Comparison of ENCODE assay signal across 26 mouse cellular contexts in genomic region chr12:112767036-112767890, GRCm38 (mm10). TPM values are rescaled to one million over a fixed set of nuclear protein-coding genes. Genes with fewer than 3 reads are reported as not detected.
A peak's percentile ranks its signal among the peaks of the same experiment; 100 is the strongest.
DNase-seq lines count a peak whose midpoint lies in the region; ATAC-seq and TF ChIP-seq lines count a peak whose summit lies in the region.
"Had no signal": no experiment of that assay in that cellular context is flagged by ENCODE, and none has a peak within 500 bp of the region (broad histone marks: within the 10 kb centered on the region; RNA-seq: fewer than 3 reads in every experiment).

No protein-coding gene starts in this region.

- no peak for TF ChIP-seq CTCF in midbrain, postnatal 0 days (IDR thresholded peaks at IDR 0.05)

- no peaks in the 10 kb centered on the region for H3K36me3 ChIP-seq in midbrain, postnatal 0 days (ENCODE audit: insufficient read depth, low read length)
- H3K36me3 ChIP-seq in midbrain, embryonic 14.5 days (ENCODE audit: control insufficient read depth, insufficient read depth, low read length): no peaks in the 10 kb centered on the region
- H3K36me3 ChIP-seq in ES-E14 (ENCODE audit: control insufficient read depth, insufficient read depth, low read length, poor library complexity, severe bottlenecking): no peaks in the 10 kb centered on the region
- H3K36me3 ChIP-seq: forebrain, embryonic 15.5 days; heart, embryonic 12.5 days; hindbrain, embryonic 15.5 days; kidney, embryonic 15.5 days; limb, embryonic 12.5 days; liver, embryonic 15.5 days; midbrain, embryonic 15.5 days; neural tube, embryonic 12.5 days had no signal

- no peak for ATAC-seq in midbrain, postnatal 0 days (ENCODE audit: low FRiP score)
- no peak for ATAC-seq in midbrain, embryonic 14.5 days (ENCODE audit: low FRiP score, low TSS enrichment)
- ATAC-seq: forebrain, embryonic 15.5 days; midbrain, embryonic 15.5 days; Patski had no signal

- WGBS in midbrain, postnatal 0 days: 90% methylated on average over 16 of the region's 16 CpGs
- WGBS in midbrain, embryonic 14.5 days: 90% methylated on average over 16 of the region's 16 CpGs

- H3K27ac ChIP-seq in midbrain, postnatal 0 days (ENCODE audit: low read depth, low read length): no peak overlapping the region
- H3K27ac ChIP-seq in midbrain, embryonic 14.5 days (replicated peaks; ENCODE audit: low read depth, low read length): no peak overlapping the region
- H3K27ac ChIP-seq in ES-E14 (ENCODE audit: insufficient read depth, low read depth, low read length, poor library complexity, severe bottlenecking): peak overlapping the region; percentile 10; the same call in 1 of the 2 replicates
- H3K27ac ChIP-seq: forebrain, embryonic 15.5 days; hindbrain, embryonic 15.5 days; kidney, embryonic 15.5 days; limb, embryonic 12.5 days; liver, embryonic 15.5 days; midbrain, embryonic 15.5 days; neural tube, embryonic 12.5 days; stomach, postnatal 0 days had no signal

- in situ Hi-C loops in ES-E14 (cut with MboI; ENCODE audit: low sequenced_read_pairs in 2 of 2, unreplicated experiment in 2 of 2): no loop called here

- no peak overlapping the region for H3K4me3 ChIP-seq in midbrain, postnatal 0 days (ENCODE audit: low read depth, low read length)
- no peak overlapping the region for H3K4me3 ChIP-seq in midbrain, embryonic 14.5 days (replicated peaks; ENCODE audit: low read depth, low read length)
- H3K4me3 ChIP-seq in ES-E14 (ENCODE audit: insufficient read depth in 1 of 2, low read depth in 1 of 2, low read length in 2 of 2, poor library complexity in 1 of 2, severe bottlenecking in 1 of 2): no peak overlapping the region
- H3K4me3 ChIP-seq: forebrain, embryonic 15.5 days; heart, embryonic 12.5 days; hindbrain, embryonic 15.5 days; kidney, embryonic 15.5 days; limb, embryonic 12.5 days; liver, embryonic 15.5 days; midbrain, embryonic 15.5 days; neural tube, embryonic 12.5 days had no signal

- H3K27me3 ChIP-seq in midbrain, postnatal 0 days (ENCODE audit: insufficient read depth, low read length): no peaks in the 10 kb centered on the region
- H3K27me3 ChIP-seq in midbrain, embryonic 14.5 days (ENCODE audit: control insufficient read depth, insufficient read depth, low read length): no peaks in the 10 kb centered on the region
- H3K27me3 ChIP-seq: forebrain, embryonic 15.5 days; heart, embryonic 12.5 days; hindbrain, embryonic 15.5 days; kidney, embryonic 15.5 days; limb, embryonic 12.5 days; liver, embryonic 15.5 days; midbrain, embryonic 15.5 days; neural tube, embryonic 12.5 days; Patski had no signal

- H3K4me2 ChIP-seq in midbrain, postnatal 0 days (ENCODE audit: low read depth, low read length, poor library complexity, severe bottlenecking): no peak overlapping the region
- H3K4me2 ChIP-seq in midbrain, embryonic 14.5 days (ENCODE audit: low read length): no peak overlapping the region
- H3K4me2 ChIP-seq: forebrain, embryonic 15.5 days; heart, embryonic 12.5 days; hindbrain, embryonic 15.5 days; kidney, embryonic 15.5 days; limb, embryonic 12.5 days; liver, embryonic 15.5 days; lung, embryonic 14.5 days; midbrain, embryonic 15.5 days; neural tube, embryonic 12.5 days had no signal

- no peaks in the 10 kb centered on the region for H3K9me3 ChIP-seq in midbrain, postnatal 0 days (ENCODE audit: low read length)
- H3K9me3 ChIP-seq in midbrain, embryonic 14.5 days (ENCODE audit: control insufficient read depth, low read length): no peaks in the 10 kb centered on the region
- no peaks in the 10 kb centered on the region for H3K9me3 ChIP-seq in ES-E14 (ENCODE audit: control insufficient read depth, insufficient read depth, low read depth, low read length)
- H3K9me3 ChIP-seq: forebrain, embryonic 15.5 days; heart, embryonic 12.5 days; hindbrain, embryonic 15.5 days; kidney, embryonic 15.5 days; limb, embryonic 12.5 days; liver, embryonic 15.5 days; midbrain, embryonic 15.5 days; neural tube, embryonic 12.5 days had no signal

- no peak overlapping the region for H3K9ac ChIP-seq in midbrain, postnatal 0 days (replicated peaks; ENCODE audit: low read length, poor library complexity, severe bottlenecking)
- H3K9ac ChIP-seq in midbrain, embryonic 14.5 days (replicated peaks; ENCODE audit: low read length): no peak overlapping the region
- H3K9ac ChIP-seq in ES-E14 (ENCODE audit: insufficient read depth, low read depth, low read length, poor library complexity, severe bottlenecking): no peak overlapping the region
- H3K9ac ChIP-seq: forebrain, embryonic 15.5 days; heart, embryonic 12.5 days; hindbrain, embryonic 15.5 days; kidney, embryonic 15.5 days; limb, embryonic 12.5 days; liver, embryonic 15.5 days; lung, embryonic 14.5 days; midbrain, embryonic 15.5 days; neural tube, embryonic 12.5 days had no signal

- DNase-seq in cerebellum, postnatal 14 days: peak; percentile 50 to 53
- no peak for DNase-seq in cerebellum, adult 11-12 months
- peak; percentile 4 for DNase-seq in heart, postnatal 4 days
- DNase-seq in heart, adult 18-20 months: no peak
- DNase-seq in midbrain, postnatal 0 days (ENCODE audit: low spot score): peak; percentile 28
- DNase-seq in midbrain, embryonic 14.5 days: no peak
- no peak for DNase-seq in ES-E14 (ENCODE audit: low read depth, low spot score)
- DNase-seq: adrenal gland, postnatal 10 days; cerebellum, adult 2 months; kidney, adult 18-20 months; kidney, postnatal 25 days; lung, embryonic 14.5 days; lung, postnatal 14 days; right cerebral cortex, postnatal 14 days; thymus, adult 18-20 months; thymus, postnatal 25 days had no signal

- H3K4me1 ChIP-seq in midbrain, postnatal 0 days (ENCODE audit: insufficient read depth, low read length): no peaks in the 10 kb centered on the region
- no peaks in the 10 kb centered on the region for H3K4me1 ChIP-seq in midbrain, embryonic 14.5 days (ENCODE audit: control insufficient read depth, insufficient read depth, low read length)
- no peaks in the 10 kb centered on the region for H3K4me1 ChIP-seq in ES-E14 (ENCODE audit: control insufficient read depth in 2 of 2, insufficient read depth in 2 of 2, low read length in 2 of 2, poor library complexity in 1 of 2)
- H3K4me1 ChIP-seq: forebrain, embryonic 15.5 days; hindbrain, embryonic 15.5 days; kidney, embryonic 15.5 days; limb, embryonic 12.5 days; liver, embryonic 15.5 days; midbrain, embryonic 15.5 days; neural tube, embryonic 12.5 days had no signal

TF ChIP-seq in ES-E14, 5 proteins besides CTCF, POLR2A, EP300 and RAD21:
- no peak for TF ChIP-seq ZC3H11A (IDR thresholded peaks at IDR 0.05; ENCODE audit: borderline replicate concordance, low read depth, low read length)
- no peak for TF ChIP-seq HCFC1 (IDR thresholded peaks at IDR 0.05; ENCODE audit: borderline replicate concordance, insufficient read depth, low read length)
- no peak for TF ChIP-seq ZNF384 (IDR thresholded peaks at IDR 0.05; ENCODE audit: low read depth, low read length)
- no peak for TF ChIP-seq CHD2 (IDR thresholded peaks at IDR 0.05; ENCODE audit: low read depth, low read length)
- no peak for TF ChIP-seq MAFK (IDR thresholded peaks at IDR 0.05; ENCODE audit: insufficient read depth, low read depth, low read length)

RNA-seq across cellular contexts. Expression of gene Pld4, which starts 6.8 kb away (rescaled TPM):
- total RNA-seq in heart, postnatal 4 days (2021): 1 to 10 TPM; 3.4 to 4.1 TPM
- total RNA-seq in heart, adult 18-20 months (2021): 1 to 10 TPM; 6.0 to 7.8 TPM
- total RNA-seq in midbrain, postnatal 0 days (2014; rRNA removed): 12.2 and 12.6 TPM in 2 replicates
- 8.8 TPM in 2 replicates for polyA plus RNA-seq in midbrain, postnatal 0 days (2015; fragmentation: Nextera tagmentation; extraction: Ambion mirVana)
- polyA plus RNA-seq in midbrain, embryonic 14.5 days (2014; fragmentation: Nextera tagmentation; extraction: Ambion mirVana): 3.3 and 6.0 TPM in 2 replicates
- total RNA-seq in ES-E14 (2012; rRNA removed): 2.4 and 4.7 TPM in 2 replicates

RNA-seq across cellular contexts. Expression of gene Ahnak2, which starts 35.2 kb away (rescaled TPM):
- 10 to 100 TPM; 13.5 to 16.8 TPM for total RNA-seq in heart, postnatal 4 days (2021)
- 10 to 100 TPM; 15.3 to 16.6 TPM for total RNA-seq in heart, adult 18-20 months (2021)
- 5.1 and 6.1 TPM in 2 replicates for total RNA-seq in midbrain, postnatal 0 days (2014; rRNA removed)
- 1.6 and 1.9 TPM in 2 replicates for polyA plus RNA-seq in midbrain, postnatal 0 days (2015; fragmentation: Nextera tagmentation; extraction: Ambion mirVana)
- 0.62 and 0.75 TPM in 2 replicates for polyA plus RNA-seq in midbrain, embryonic 14.5 days (2014; fragmentation: Nextera tagmentation; extraction: Ambion mirVana)
- 22.8 and 25.2 TPM in 2 replicates for total RNA-seq in ES-E14 (2012; rRNA removed)

RNA-seq across cellular contexts. Expression of gene Clba1, which starts 41.5 kb away (rescaled TPM):
- 1 to 10 TPM; 4.5 to 6.0 TPM for total RNA-seq in heart, postnatal 4 days (2021)
- 1 to 10 TPM; 2.0 to 2.2 TPM for total RNA-seq in heart, adult 18-20 months (2021)
- 13.6 and 23.1 TPM in 2 replicates for total RNA-seq in midbrain, postnatal 0 days (2014; rRNA removed)
- polyA plus RNA-seq in midbrain, postnatal 0 days (2015; fragmentation: Nextera tagmentation; extraction: Ambion mirVana): 25.2 and 25.9 TPM in 2 replicates
- polyA plus RNA-seq in midbrain, embryonic 14.5 days (2014; fragmentation: Nextera tagmentation; extraction: Ambion mirVana): 21.4 and 23.1 TPM in 2 replicates
- 3.1 and 5.0 TPM in 2 replicates for total RNA-seq in ES-E14 (2012; rRNA removed)

RNA-seq across cellular contexts. Expression of gene Cep170b, which starts 47.0 kb away (rescaled TPM):
- total RNA-seq in heart, postnatal 4 days (2021): 10 to 100 TPM; 13.1 to 14.1 TPM
- 10 to 100 TPM; 10.1 to 11.1 TPM for total RNA-seq in heart, adult 18-20 months (2021)
- 125 and 140 TPM in 2 replicates for total RNA-seq in midbrain, postnatal 0 days (2014; rRNA removed)
- polyA plus RNA-seq in midbrain, postnatal 0 days (2015; fragmentation: Nextera tagmentation; extraction: Ambion mirVana): 42.7 and 46.4 TPM in 2 replicates
- polyA plus RNA-seq in midbrain, embryonic 14.5 days (2014; fragmentation: Nextera tagmentation; extraction: Ambion mirVana): 31.7 and 33.7 TPM in 2 replicates
- total RNA-seq in ES-E14 (2012; rRNA removed): 46.1 and 47.7 TPM in 2 replicates

Comparison
In these comparisons a context has a peak if more than half of its experiments do, and no peak if none do; other contexts are left out.
1. DNase-seq: peak in cerebellum, postnatal 14 days (2 of 2), heart, postnatal 4 days (single experiment) and midbrain, postnatal 0 days (single experiment); none in cerebellum, adult 11-12 months (single experiment), heart, adult 18-20 months (0 of 2), midbrain, embryonic 14.5 days (single experiment) and ES-E14 (single experiment).